Mouse (Mus musculus) intestine, embryonic 14.5 days (tissue): ENCODE results near the gene Neto2. TPM values are rescaled to one million over a fixed set of nuclear protein-coding genes. Genes with fewer than 3 reads are reported as not detected.

Experiments used
- microRNA-seq: library from miRNA; unstranded; fragments of <30 nt; microRNA quantifications from one replicate; pipeline ENCODE4, GENCODE M21; 2016
- polyA plus RNA-seq: library from polyadenylated mRNA; unstranded; fragments of >200 nt; fragmentation: Nextera tagmentation; extraction: Ambion mirVana; gene quantifications from 2 replicates; pipeline ENCODE4 v1.2.1, GENCODE M21; 2014

Gene Neto2
- polyA plus RNA-seq, 1 experiment from 2014 or later, result 13.9 TPM

Small RNA genes lying within 50 kb of the gene (microRNA-seq; reads per million reads assigned to microRNA genes)
- gene Mir8109, result not detected

Other genes with a start within 250 kb of the Neto2 start
- 18.8 and 19.7 TPM in 2 replicates for gene Gpt2, start 208.3 kb downstream of the Neto2 start, polyA plus RNA-seq
- 153 and 154 TPM in 2 replicates for gene Dnaja2, start 145.6 kb downstream of the Neto2 start, polyA plus RNA-seq
- gene Itfg1, start 140.0 kb upstream of the Neto2 start, polyA plus RNA-seq, result 66.1 and 78.1 TPM in 2 replicates
- 40.5 and 49.1 TPM in 2 replicates for gene Phkb, start 140.0 kb upstream of the Neto2 start, polyA plus RNA-seq